Mouse (Mus musculus) kidney, embryonic 14.5 days (tissue): Measurements from ENCODE around the gene Tmem30b. TPM values are rescaled to one million over a fixed set of nuclear protein-coding genes. Genes with fewer than 3 reads are reported as not detected.

Source experiments
- ATAC-seq: fragments of 200-750 bp; cut with Nextera tagmentation; 2 replicates; pipeline ENCODE4 v1.8.0; 2017; ENCODE audit warnings: moderate number of reproducible peaks, mild to moderate bottlenecking, moderate TSS enrichment, moderate library complexity; ENCODE audit not compliant: low FRiP score, low TSS enrichment
- H3K27ac ChIP-seq: fragments of 300-500 bp; sonication (generic); 2 replicates; pipeline ENCODE4 v1.5.1; 2014; ENCODE audit warnings: low read depth, mild to moderate bottlenecking, low read length, moderate library complexity, mixed read lengths
- H3K27me3 ChIP-seq: fragments of 300-500 bp; sonication (generic); 2 replicates; pipeline ENCODE4 v1.6.1; 2014; ENCODE audit warnings: mild to moderate bottlenecking, low read length; ENCODE audit not compliant: control insufficient read depth, insufficient read depth
- H3K36me3 ChIP-seq: fragments of 300-500 bp; sonication (generic); 2 replicates; pipeline ENCODE4 v1.6.1; 2014; ENCODE audit warnings: low read length, mixed read lengths; ENCODE audit not compliant: control insufficient read depth, insufficient read depth
- H3K4me1 ChIP-seq: fragments of 300-500 bp; sonication (generic); 2 replicates; pipeline ENCODE4 v1.6.1; 2014; ENCODE audit warnings: low read length, mixed read lengths; ENCODE audit not compliant: control insufficient read depth, insufficient read depth
- H3K4me2 ChIP-seq: fragments of 300-500 bp; sonication (generic); replicated peaks from 2 replicates; pipeline ENCODE4 v1.6.1; 2014; ENCODE audit warnings: low read depth, mild to moderate bottlenecking, low read length
- H3K4me3 ChIP-seq: fragments of 300-500 bp; sonication (generic); 2 replicates; pipeline ENCODE4 v1.5.1; 2014; ENCODE audit warnings: mild to moderate bottlenecking, low read length
- H3K9ac ChIP-seq: fragments of 300-500 bp; sonication (generic); 2 replicates; pipeline ENCODE4 v1.6.1; 2014; ENCODE audit warnings: low read depth, mild to moderate bottlenecking, low read length, moderate library complexity
- H3K9me3 ChIP-seq: fragments of 300-500 bp; sonication (generic); 2 replicates; pipeline ENCODE4 v1.6.1; 2016; ENCODE audit warnings: low read length; ENCODE audit not compliant: control insufficient read depth
- WGBS: fragments of 180-500 bp; shearing (Covaris S2); extraction: QIAGEN DNeasy Blood & Tissue Kit; methylation state at CpG from one replicate; pipeline ENCODE4 v1.1.7; 2014; 5-methylcytosine and 5-hydroxymethylcytosine counted together
- polyA plus RNA-seq: library from polyadenylated mRNA; unstranded; fragments of >200 nt; fragmentation: Nextera tagmentation; extraction: Ambion mirVana; gene quantifications from 2 replicates; pipeline ENCODE4 v1.2.1, GENCODE M21; 2014

Tmem30b gene
- polyA plus RNA-seq, result 5.8 and 9.6 TPM in 2 replicates

GRCm38 (mm10) chr12:73546086-73546711 lies at the start of gene Tmem30b:
TSS of gene Tmem30b (minus strand) at chr12:73546392.
- Histone ChIP-seq H3K4me3 (peak within 1 kb of the TSS; percentile 47), H3K9me3 (no peaks in the 10 kb centered on the region), H3K36me3 (no peaks in the 10 kb centered on the region), H3K27me3 (peaks cover 69% of the 10 kb centered on the region), H3K27ac (peak within 1 kb of the TSS; percentile 17; the same call in 1 of the 2 replicates), H3K9ac (peak within 1 kb of the TSS; percentile 47), H3K4me1 (no peaks in the 10 kb centered on the region), H3K4me2 (peak within 1 kb of the TSS; percentile 61)
- ATAC-seq, result peak; percentile 74
- 2% methylated on average over 39 of the region's 61 CpGs for WGBS

GRCm38 (mm10) chr12:73595226-73595625 lies 49.0 kb upstream of the Tmem30b start:
- no peak for ATAC-seq
- H3K9me3 ChIP-seq, result no peaks in the 10 kb centered on the region
- H3K27ac ChIP-seq, result no peak overlapping the region
- H3K27me3 ChIP-seq, result no peaks in the 10 kb centered on the region
- H3K4me3 ChIP-seq, result no peak overlapping the region
- H3K36me3 ChIP-seq, result no peaks in the 10 kb centered on the region
- no peaks in the 10 kb centered on the region for H3K4me1 ChIP-seq
- WGBS, result 53% methylated on average over 8 of the region's 8 CpGs
- no peak overlapping the region for H3K4me2 ChIP-seq
- no peak overlapping the region for H3K9ac ChIP-seq

GRCm38 (mm10) chr12:73594177-73594745 lies 48.1 kb upstream of the Tmem30b start:
- no peak overlapping the region for H3K27ac ChIP-seq
- H3K4me2 ChIP-seq, result no peak overlapping the region
- H3K9ac ChIP-seq, result no peak overlapping the region
- no peaks in the 10 kb centered on the region for H3K27me3 ChIP-seq
- no peaks in the 10 kb centered on the region for H3K9me3 ChIP-seq
- no peaks in the 10 kb centered on the region for H3K4me1 ChIP-seq
- WGBS, result 83% methylated on average over 9 of the region's 9 CpGs
- no peaks in the 10 kb centered on the region for H3K36me3 ChIP-seq
- ATAC-seq, result no peak
- no peak overlapping the region for H3K4me3 ChIP-seq

DNA sequence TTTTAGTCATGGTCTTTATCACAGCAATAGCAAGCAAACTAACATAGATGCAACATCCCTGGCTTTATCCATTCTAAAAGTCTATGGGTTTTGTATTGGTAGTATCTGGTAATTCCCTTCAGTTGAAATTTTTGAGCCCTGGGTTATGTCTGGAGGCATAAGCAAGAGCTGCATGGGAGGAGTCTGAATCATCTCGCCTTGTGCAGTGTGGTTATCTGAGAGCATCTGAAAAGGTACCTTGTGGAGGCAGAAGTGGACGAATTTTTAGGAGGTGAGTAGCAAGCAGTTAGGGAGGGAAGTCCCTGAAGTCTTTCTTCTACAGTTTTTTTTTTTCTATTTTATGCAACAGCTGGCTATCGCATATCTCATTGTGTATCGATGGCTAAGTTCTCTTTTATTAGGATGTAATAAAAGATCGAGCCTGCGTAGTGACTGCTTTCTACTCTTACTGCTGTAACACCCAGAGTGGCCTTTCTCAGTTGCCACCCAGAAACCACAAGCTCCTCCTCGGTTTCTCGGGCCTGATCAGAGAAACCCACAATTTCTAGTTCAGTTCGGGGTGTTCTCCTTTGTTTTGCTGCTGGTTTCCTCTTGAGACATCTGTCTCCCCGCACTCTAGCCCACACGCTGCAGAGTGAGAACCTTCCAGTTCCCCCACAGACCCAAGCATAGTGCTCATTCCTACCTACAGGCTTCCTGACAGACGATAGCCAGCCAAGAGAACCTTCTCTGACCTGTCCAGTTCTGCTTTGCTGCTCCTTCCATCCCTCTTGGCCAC lies 47.0 kb upstream of the Tmem30b start:
- Histone ChIP-seq H3K27ac (no peak overlapping the region), H3K27me3 (no peaks in the 10 kb centered on the region), H3K4me2 (no peak overlapping the region), H3K36me3 (no peaks in the 10 kb centered on the region), H3K9ac (no peak overlapping the region), H3K4me1 (no peaks in the 10 kb centered on the region), H3K9me3 (no peaks in the 10 kb centered on the region), H3K4me3 (no peak overlapping the region)
- 83% methylated on average over 12 of the region's 12 CpGs for WGBS
- ATAC-seq, result no peak

DNA sequence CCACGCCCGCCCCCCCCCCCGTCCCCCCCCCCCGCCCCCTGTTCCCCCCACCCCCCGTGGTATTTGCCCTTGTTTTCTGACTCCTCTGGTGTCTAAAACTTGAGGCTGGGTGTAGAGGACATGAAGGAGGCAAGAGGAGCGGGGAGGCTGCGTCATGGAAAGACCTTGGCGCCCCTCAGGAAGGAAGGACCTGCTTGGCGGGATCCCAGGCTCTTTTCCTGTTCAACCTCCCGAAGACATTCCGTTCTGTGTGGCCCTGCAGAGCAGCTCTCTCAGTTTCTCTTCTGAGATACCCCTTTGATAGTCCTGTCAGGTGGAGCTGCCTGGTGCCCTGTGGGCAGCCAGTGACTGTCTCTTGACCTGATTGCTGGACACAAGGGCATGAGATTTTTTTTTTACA lies 45.4 kb upstream of the Tmem30b start:
- H3K4me3 ChIP-seq, result no peak overlapping the region
- no peaks in the 10 kb centered on the region for H3K4me1 ChIP-seq
- no peak for ATAC-seq
- WGBS, result 60% methylated on average over 8 of the region's 11 CpGs
- no peak overlapping the region for H3K27ac ChIP-seq
- no peaks in the 10 kb centered on the region for H3K36me3 ChIP-seq
- H3K27me3 ChIP-seq, result peaks cover 5% of the 10 kb centered on the region
- H3K9ac ChIP-seq, result no peak overlapping the region
- no peaks in the 10 kb centered on the region for H3K9me3 ChIP-seq
- H3K4me2 ChIP-seq, result no peak overlapping the region

- Histone ChIP-seq H3K4me3 (no peak overlapping the region), H3K4me2 (no peak overlapping the region), H3K4me1 (no peaks in the 10 kb centered on the region), H3K27ac (no peak overlapping the region), H3K27me3 (peaks cover 12% of the 10 kb centered on the region), H3K36me3 (no peaks in the 10 kb centered on the region), H3K9me3 (no peaks in the 10 kb centered on the region), H3K9ac (no peak overlapping the region)
- ATAC-seq, result no peak
- WGBS, result 77% methylated on average over 15 of the region's 15 CpGs
These were observed 44.6 kb upstream of the Tmem30b start for GRCm38 (mm10) chr12:73590627-73591276.

DNA sequence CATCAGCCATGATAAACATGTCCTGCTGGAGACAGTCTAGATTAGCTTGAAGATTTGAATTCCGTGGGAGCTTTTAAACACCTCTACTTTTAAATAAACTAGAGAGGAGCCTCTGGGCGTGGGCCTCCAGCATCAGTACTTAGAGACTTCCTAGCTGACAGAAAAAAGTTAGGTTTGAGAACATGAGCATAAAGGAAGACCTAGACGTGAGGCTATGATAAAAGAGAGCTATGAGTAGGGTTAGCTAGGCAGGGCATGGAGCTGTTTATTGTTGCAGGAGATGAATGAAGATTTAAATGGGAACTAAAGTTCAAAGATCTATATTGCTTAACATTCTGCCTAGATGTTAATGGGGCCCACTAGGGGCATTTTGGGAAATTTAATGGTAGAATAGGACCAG lies 41.1 kb upstream of the Tmem30b start:
- no peak overlapping the region; the same call in 1 of the 2 replicates for H3K4me3 ChIP-seq
- H3K27ac ChIP-seq, result no peak overlapping the region
- no peak overlapping the region for H3K9ac ChIP-seq
- no peaks in the 10 kb centered on the region for H3K9me3 ChIP-seq
- 65% methylated on average over 3 of the region's 3 CpGs for WGBS
- 0 out of 2 replicates have a peak, but pooled peaks cover 6% of the 10 kb centered on the region for H3K4me1 ChIP-seq
- H3K4me2 ChIP-seq, result no peak overlapping the region; the same call in 1 of the 2 replicates
- peaks cover 17% of the 10 kb centered on the region for H3K27me3 ChIP-seq
- no peaks in the 10 kb centered on the region for H3K36me3 ChIP-seq
- no peak for ATAC-seq

DNA sequence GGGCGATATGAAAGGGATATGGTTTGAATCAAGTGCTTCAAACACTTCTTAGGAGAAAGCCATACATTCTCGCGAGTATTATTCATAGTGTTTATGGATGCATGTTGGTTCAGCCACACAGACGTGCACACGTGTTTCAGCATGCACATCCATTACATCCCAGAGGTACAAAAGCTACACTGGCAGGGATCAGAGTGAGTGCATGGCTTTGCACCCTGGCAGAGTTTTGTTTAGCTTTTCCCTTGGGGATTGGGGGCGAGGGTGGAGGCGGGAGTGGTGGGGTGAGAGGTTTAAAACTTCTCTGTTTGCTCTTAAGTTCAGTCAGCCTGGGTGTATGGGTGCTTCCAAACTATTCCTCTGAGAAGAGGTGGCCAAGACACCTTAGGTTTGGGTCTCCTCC lies 39.7 kb upstream of the Tmem30b start:
- ATAC-seq, result no peak
- 4% methylated on average over 7 of the region's 7 CpGs for WGBS
- peaks cover 17% of the 10 kb centered on the region for H3K27me3 ChIP-seq
- no peak overlapping the region for H3K27ac ChIP-seq
- H3K36me3 ChIP-seq, result no peaks in the 10 kb centered on the region
- peak overlapping the region; percentile 95 for H3K4me2 ChIP-seq
- 0 out of 2 replicates have a peak, but pooled peaks cover 6% of the 10 kb centered on the region for H3K4me1 ChIP-seq
- H3K9me3 ChIP-seq, result no peaks in the 10 kb centered on the region
- H3K4me3 ChIP-seq, result peak overlapping the region; percentile 76
- H3K9ac ChIP-seq, result peak overlapping the region; percentile 85
